Mouse (Mus musculus) heart, postnatal 0 days (tissue): ENCODE results near the gene Acmsd. TPM values are rescaled to one million over a fixed set of nuclear protein-coding genes. Genes with fewer than 3 reads are reported as not detected.

Experiments
- ATAC-seq: fragments of 200-750 bp; cut with Nextera tagmentation; 2 replicates; pipeline ENCODE4 v1.8.0; 2017; ENCODE audit warnings: low read depth, moderate number of reproducible peaks, moderate library complexity; ENCODE audit not compliant: insufficient read depth
- DNase-seq: peaks from one replicate; pipeline ENCODE4 v3.0.0-alpha.2; 2016; ENCODE audit warnings: low spot score
- H3K27ac ChIP-seq: fragments of 300-500 bp; sonication (generic); 2 replicates; pipeline ENCODE4 v1.5.1; 2014; ENCODE audit warnings: low read depth, mild to moderate bottlenecking
- H3K27me3 ChIP-seq: fragments of 300-500 bp; sonication (generic); 2 replicates; pipeline ENCODE4 v1.6.1; 2014; ENCODE audit warnings: low read length, mixed read lengths; ENCODE audit not compliant: control insufficient read depth, insufficient read depth
- H3K36me3 ChIP-seq: fragments of 300-500 bp; sonication (generic); replicated peaks from 2 replicates; pipeline ENCODE4 v1.6.1; 2014; ENCODE audit warnings: low read length, mixed read lengths; ENCODE audit not compliant: control insufficient read depth, insufficient read depth
- H3K4me1 ChIP-seq: fragments of 300-500 bp; sonication (generic); 2 replicates; pipeline ENCODE4 v1.6.1; 2014; ENCODE audit warnings: antibody characterized with exemption; ENCODE audit not compliant: control insufficient read depth, insufficient read depth
- H3K4me2 ChIP-seq: fragments of 300-500 bp; sonication (generic); 2 replicates; pipeline ENCODE4 v1.6.1; 2014; ENCODE audit warnings: low read depth, mild to moderate bottlenecking, low read length, moderate library complexity
- H3K4me3 ChIP-seq: fragments of 300-500 bp; sonication (generic); 2 replicates; pipeline ENCODE4 v1.5.1; 2014; ENCODE audit warnings: low read depth, low read length
- H3K9ac ChIP-seq: fragments of 300-500 bp; sonication (generic); replicated peaks from 2 replicates; pipeline ENCODE4 v1.6.1; 2014; ENCODE audit warnings: low read depth, low read length, mixed read lengths
- H3K9me3 ChIP-seq: fragments of 300-500 bp; sonication (generic); replicated peaks from 2 replicates; pipeline ENCODE4 v1.6.1; 2016; ENCODE audit warnings: low read length; ENCODE audit not compliant: control insufficient read depth
- CTCF ChIP-seq: IDR thresholded peaks from 2 replicates; pipeline ENCODE4 v1.5.1; 2016; ENCODE audit warnings: antibody characterized with exemption, control low read depth, low read depth
- EP300 ChIP-seq: IDR thresholded peaks from 2 replicates; pipeline ENCODE4 v1.6.1; 2016; ENCODE audit warnings: antibody characterized with exemption, low read depth
- WGBS: fragments of 180-500 bp; shearing (Covaris S2); extraction: QIAGEN DNeasy Blood & Tissue Kit; methylation state at CpG from one replicate; pipeline ENCODE4 v1.1.7; 2014; 5-methylcytosine and 5-hydroxymethylcytosine counted together
- polyA plus RNA-seq: library from polyadenylated mRNA; unstranded; fragments of >200 nt; fragmentation: Nextera tagmentation; extraction: Ambion mirVana; gene quantifications from 2 replicates; pipeline ENCODE4 v1.2.1, GENCODE M21; 2015
- total RNA-seq: library from RNA; depleted of rRNA; stranded (reverse); fragments of >200 nt; gene quantifications from 2 replicates; pipeline ENCODE4 v1.2.3, GENCODE M21; 2014; ENCODE audit warnings: low replicate concordance; rRNA removed

Gene Acmsd
- total and polyA plus RNA-seq, 2 experiments from 2014 or later: 0.18 TPM; not detected in 1

GRCm38 (mm10) chr1:127812929-127813328 lies 83.7 kb downstream of the Acmsd start:
- Histone ChIP-seq H3K27me3 (no peaks in the 10 kb centered on the region), H3K4me3 (no peak overlapping the region), H3K4me2 (no peak overlapping the region), H3K36me3 (no peaks in the 10 kb centered on the region), H3K27ac (no peak overlapping the region), H3K9me3 (no peaks in the 10 kb centered on the region), H3K9ac (no peak overlapping the region), H3K4me1 (no peaks in the 10 kb centered on the region)
- no peak for DNase-seq
- TF ChIP-seq EP300 (no peak), CTCF (no peak)
- ATAC-seq: no peak
- 45% methylated on average over 7 of the region's 7 CpGs for WGBS

GRCm38 (mm10) chr1:127816381-127816780 lies 87.2 kb downstream of the Acmsd start:
- no peak for ATAC-seq
- TF ChIP-seq CTCF: no peak
- TF ChIP-seq EP300: no peak
- H3K36me3 ChIP-seq: no peaks in the 10 kb centered on the region

More at GRCm38 (mm10) chr1:127816381-127816780, 87.2 kb downstream of the Acmsd start:
- Histone ChIP-seq H3K9ac (no peak overlapping the region), H3K4me1 (no peaks in the 10 kb centered on the region), H3K4me2 (no peak overlapping the region), H3K4me3 (no peak overlapping the region), H3K9me3 (no peaks in the 10 kb centered on the region), H3K27ac (no peak overlapping the region), H3K27me3 (no peaks in the 10 kb centered on the region)
- DNase-seq: peak; percentile 1
- WGBS: 77% methylated on average over 6 of the region's 6 CpGs

Other genes with a start within 250 kb of the Acmsd start
- gene Tmem163, start 49.9 kb upstream of the Acmsd start, total RNA-seq: 6.2 and 16.6 TPM in 2 replicates
- 17.3 and 21.1 TPM in 2 replicates for gene Tmem163, start 49.9 kb upstream of the Acmsd start, polyA plus RNA-seq
- 26.6 and 30.6 TPM in 2 replicates for gene Ccnt2, start 44.8 kb downstream of the Acmsd start, total RNA-seq
- 37.4 and 42.4 TPM in 2 replicates for gene Ccnt2, start 44.8 kb downstream of the Acmsd start, polyA plus RNA-seq
- 0.04 TPM in 1 of 2 replicates, not detected in the other for gene Map3k19, start 125.6 kb downstream of the Acmsd start, total RNA-seq
- gene Map3k19, start 125.6 kb downstream of the Acmsd start, polyA plus RNA-seq: 0.04 TPM in 1 of 2 replicates, not detected in the other
- gene Rab3gap1, start 139.4 kb downstream of the Acmsd start, total RNA-seq: 39.8 and 43.9 TPM in 2 replicates
- gene Rab3gap1, start 139.4 kb downstream of the Acmsd start, polyA plus RNA-seq: 21.4 and 22.7 TPM in 2 replicates